Mouse (Mus musculus): ENCODE measurements at regions not wholly inside any gene's neighbourhood (a gene's known extent, or its start where the extent isn't known, plus 50 kb on each side); places are given as distances from the start of the nearest gene placed in this dataset.

- WGBS, result 96% methylated on average over 12 of the region's 12 CpGs
- Histone ChIP-seq H3K27ac (ENCODE audit: insufficient read depth, low read length) (no peak overlapping the region), H3K4me1 (ENCODE audit: control insufficient read depth, insufficient read depth, insufficient read length) (no peaks in the 10 kb centered on the region), H3K4me3 (ENCODE audit: extremely low read depth, insufficient read depth, insufficient read length) (no peak overlapping the region), H3K36me3 (ENCODE audit: control insufficient read depth, insufficient read depth, low read length) (no peaks in the 10 kb centered on the region), H3K27me3 (ENCODE audit: control insufficient read depth, insufficient read depth, low read length) (no peaks in the 10 kb centered on the region)
- DNase-seq (ENCODE audit: low read depth in 1 of 2, low spot score in 2 of 2), result no peak
- TF ChIP-seq CTCF (IDR thresholded peaks at IDR 0.05; ENCODE audit: extremely low read depth, insufficient read depth, insufficient read length, insufficient replicate concordance), result no peak
- TF ChIP-seq POLR2A (IDR thresholded peaks at IDR 0.05; ENCODE audit: low read depth, low read length), result no peak
Measured at GRCm38 (mm10) chr2:45538950-45539349, 421.8 kb upstream of the Zeb2 start.

GRCm38 (mm10) chr2:45537722-45538121 lies 420.5 kb upstream of the Zeb2 start:
- TF ChIP-seq POLR2A (IDR thresholded peaks at IDR 0.05; ENCODE audit: low read depth, low read length), result no peak
- TF ChIP-seq CTCF (IDR thresholded peaks at IDR 0.05; ENCODE audit: extremely low read depth, insufficient read depth, insufficient read length, insufficient replicate concordance), result no peak
- no peak for DNase-seq (ENCODE audit: low read depth in 1 of 2, low spot score in 2 of 2)
- no peaks in the 10 kb centered on the region for H3K27me3 ChIP-seq (ENCODE audit: control insufficient read depth, insufficient read depth, low read length)
- no peak overlapping the region for H3K4me3 ChIP-seq (ENCODE audit: extremely low read depth, insufficient read depth, insufficient read length)
- H3K27ac ChIP-seq (ENCODE audit: insufficient read depth, low read length), result no peak overlapping the region
- no peaks in the 10 kb centered on the region for H3K36me3 ChIP-seq (ENCODE audit: control insufficient read depth, insufficient read depth, low read length)
- no peaks in the 10 kb centered on the region for H3K4me1 ChIP-seq (ENCODE audit: control insufficient read depth, insufficient read depth, insufficient read length)
- WGBS, result 90% methylated on average over 7 of the region's 7 CpGs

- DNase-seq (ENCODE audit: low read depth in 1 of 2, low spot score in 2 of 2), result no peak
- WGBS, result 53% methylated on average over 5 of the region's 5 CpGs
- Histone ChIP-seq H3K4me3 (ENCODE audit: extremely low read depth, insufficient read depth, insufficient read length) (no peak overlapping the region), H3K27ac (ENCODE audit: insufficient read depth, low read length) (no peak overlapping the region), H3K36me3 (ENCODE audit: control insufficient read depth, insufficient read depth, low read length) (no peaks in the 10 kb centered on the region), H3K27me3 (ENCODE audit: control insufficient read depth, insufficient read depth, low read length) (no peaks in the 10 kb centered on the region), H3K4me1 (ENCODE audit: control insufficient read depth, insufficient read depth, insufficient read length) (no peaks in the 10 kb centered on the region)
- TF ChIP-seq POLR2A (IDR thresholded peaks at IDR 0.05; ENCODE audit: low read depth, low read length) (no peak), CTCF (IDR thresholded peaks at IDR 0.05; ENCODE audit: extremely low read depth, insufficient read depth, insufficient read length, insufficient replicate concordance) (no peak)
Measured at GRCm38 (mm10) chr2:45534806-45535205, 417.6 kb upstream of the Zeb2 start.

- 80% methylated on average over 5 of the region's 5 CpGs for WGBS
- no peaks in the 10 kb centered on the region for H3K27me3 ChIP-seq (ENCODE audit: control insufficient read depth, insufficient read depth, low read length)
- DNase-seq (ENCODE audit: low read depth in 1 of 2, low spot score in 2 of 2), result no peak
- no peak overlapping the region for H3K4me3 ChIP-seq (ENCODE audit: extremely low read depth, insufficient read depth, insufficient read length)
- TF ChIP-seq CTCF (IDR thresholded peaks at IDR 0.05; ENCODE audit: extremely low read depth, insufficient read depth, insufficient read length, insufficient replicate concordance), result no peak
- no peak for TF ChIP-seq POLR2A (IDR thresholded peaks at IDR 0.05; ENCODE audit: low read depth, low read length)
- no peaks in the 10 kb centered on the region for H3K4me1 ChIP-seq (ENCODE audit: control insufficient read depth, insufficient read depth, insufficient read length)
- no peaks in the 10 kb centered on the region for H3K36me3 ChIP-seq (ENCODE audit: control insufficient read depth, insufficient read depth, low read length)
- H3K27ac ChIP-seq (ENCODE audit: insufficient read depth, low read length), result no peak overlapping the region
Measured at GRCm38 (mm10) chr2:45522310-45522709, 405.1 kb upstream of the Zeb2 start.

GRCm38 (mm10) chr2:45519550-45520152 lies 402.5 kb upstream of the Zeb2 start:
- 76% methylated on average over 4 of the region's 4 CpGs for WGBS
- no peak overlapping the region for H3K4me3 ChIP-seq (ENCODE audit: extremely low read depth, insufficient read depth, insufficient read length)
- no peak for DNase-seq (ENCODE audit: low read depth in 1 of 2, low spot score in 2 of 2)
- H3K4me1 ChIP-seq (ENCODE audit: control insufficient read depth, insufficient read depth, insufficient read length), result no peaks in the 10 kb centered on the region
- no peaks in the 10 kb centered on the region for H3K36me3 ChIP-seq (ENCODE audit: control insufficient read depth, insufficient read depth, low read length)
- TF ChIP-seq CTCF (IDR thresholded peaks at IDR 0.05; ENCODE audit: extremely low read depth, insufficient read depth, insufficient read length, insufficient replicate concordance) (no peak), POLR2A (IDR thresholded peaks at IDR 0.05; ENCODE audit: low read depth, low read length) (no peak)
- no peak overlapping the region for H3K27ac ChIP-seq (ENCODE audit: insufficient read depth, low read length)
- no peaks in the 10 kb centered on the region for H3K27me3 ChIP-seq (ENCODE audit: control insufficient read depth, insufficient read depth, low read length)

- H3K27me3 ChIP-seq (ENCODE audit: control insufficient read depth, insufficient read depth, low read length), result no peaks in the 10 kb centered on the region
- 76% methylated on average over 4 of the region's 4 CpGs for WGBS
- H3K36me3 ChIP-seq (ENCODE audit: control insufficient read depth, insufficient read depth, low read length), result no peaks in the 10 kb centered on the region
- TF ChIP-seq CTCF (IDR thresholded peaks at IDR 0.05; ENCODE audit: extremely low read depth, insufficient read depth, insufficient read length, insufficient replicate concordance) (no peak), POLR2A (IDR thresholded peaks at IDR 0.05; ENCODE audit: low read depth, low read length) (no peak)
- H3K4me3 ChIP-seq (ENCODE audit: extremely low read depth, insufficient read depth, insufficient read length), result no peak overlapping the region
- H3K27ac ChIP-seq (ENCODE audit: insufficient read depth, low read length), result no peak overlapping the region
- no peaks in the 10 kb centered on the region for H3K4me1 ChIP-seq (ENCODE audit: control insufficient read depth, insufficient read depth, insufficient read length)
- DNase-seq (ENCODE audit: low read depth in 1 of 2, low spot score in 2 of 2), result no peak
Measured at GRCm38 (mm10) chr2:45514290-45515180, 397.3 kb upstream of the Zeb2 start.

- H3K4me1 ChIP-seq (ENCODE audit: control insufficient read depth, insufficient read depth, insufficient read length), result no peaks in the 10 kb centered on the region
- no peak for TF ChIP-seq POLR2A (IDR thresholded peaks at IDR 0.05; ENCODE audit: low read depth, low read length)
- TF ChIP-seq CTCF (IDR thresholded peaks at IDR 0.05; ENCODE audit: extremely low read depth, insufficient read depth, insufficient read length, insufficient replicate concordance), result no peak
- H3K27me3 ChIP-seq (ENCODE audit: control insufficient read depth, insufficient read depth, low read length), result no peaks in the 10 kb centered on the region
- H3K36me3 ChIP-seq (ENCODE audit: control insufficient read depth, insufficient read depth, low read length), result no peaks in the 10 kb centered on the region
- no peak overlapping the region for H3K27ac ChIP-seq (ENCODE audit: insufficient read depth, low read length)
- DNase-seq (ENCODE audit: low read depth in 1 of 2, low spot score in 2 of 2), result no peak
- no peak overlapping the region for H3K4me3 ChIP-seq (ENCODE audit: extremely low read depth, insufficient read depth, insufficient read length)
Measured at GRCm38 (mm10) chr2:45512852-45513251, 395.7 kb upstream of the Zeb2 start.
